Mouse (Mus musculus) limb, embryonic 15.5 days (tissue): ENCODE measurements at regions not wholly inside any gene's neighbourhood (a gene's known extent, or its start where the extent isn't known, plus 50 kb on each side); places are given as distances from the start of the nearest gene placed in this dataset.

Experiments used
- ATAC-seq: fragments of 200-750 bp; cut with Nextera tagmentation; 2 replicates; pipeline ENCODE4 v1.8.0; 2017; ENCODE audit warnings: low read depth, moderate TSS enrichment; ENCODE audit not compliant: insufficient number of reproducible peaks, low FRiP score, low TSS enrichment
- H3K27ac ChIP-seq: fragments of 300-500 bp; sonication (generic); 2 replicates; pipeline ENCODE4 v1.5.1; 2015; ENCODE audit warnings: moderate library complexity, mild to moderate bottlenecking, inconsistent platforms
- H3K27me3 ChIP-seq: fragments of 300-500 bp; sonication (generic); 2 replicates; pipeline ENCODE4 v1.6.1; 2015; ENCODE audit warnings: inconsistent platforms
- H3K36me3 ChIP-seq: fragments of 300-500 bp; sonication (generic); 2 replicates; pipeline ENCODE4 v1.6.1; 2015; ENCODE audit warnings: inconsistent platforms
- H3K4me1 ChIP-seq: fragments of 300-500 bp; sonication (generic); 2 replicates; pipeline ENCODE4 v1.6.1; 2015; ENCODE audit warnings: inconsistent platforms
- H3K4me2 ChIP-seq: fragments of 300-500 bp; sonication (generic); 2 replicates; pipeline ENCODE4 v1.6.1; 2015; ENCODE audit warnings: mild to moderate bottlenecking, inconsistent platforms
- H3K4me3 ChIP-seq: fragments of 300-500 bp; sonication (generic); 2 replicates; pipeline ENCODE4 v1.5.1; 2015; ENCODE audit warnings: mild to moderate bottlenecking, inconsistent platforms
- H3K9ac ChIP-seq: fragments of 300-500 bp; sonication (generic); 2 replicates; pipeline ENCODE4 v1.6.1; 2015; ENCODE audit warnings: inconsistent platforms
- H3K9me3 ChIP-seq: fragments of 300-500 bp; sonication (generic); 2 replicates; pipeline ENCODE4 v1.6.1; 2016; ENCODE audit warnings: inconsistent platforms
- WGBS: fragments of 180-500 bp; shearing (Covaris S2); methylation state at CpG from one replicate; pipeline ENCODE4 v1.1.7; 2015; 5-methylcytosine and 5-hydroxymethylcytosine counted together

- 70% methylated on average over 7 of the region's 7 CpGs for whole genome bisulfite sequencing
- H3K9me3 ChIP-seq, result no peaks in the 10 kb centered on the region
- no peak for ATAC-seq
These were observed 560.9 kb downstream of the Ebf1 start for GRCm38 (mm10) chr11:45178036-45178435.

GRCm38 (mm10) chr11:45179019-45179418 is 561.9 kb downstream of the Ebf1 start:
- peaks cover 12% of the 10 kb centered on the region; the same call in 1 of the 2 replicates for H3K4me1 ChIP-seq
- ATAC-seq, result no peak
- H3K27ac ChIP-seq, result no peak overlapping the region
- no peak overlapping the region for H3K9ac ChIP-seq
- H3K36me3 ChIP-seq, result no peaks in the 10 kb centered on the region
- no peaks in the 10 kb centered on the region for H3K27me3 ChIP-seq
- WGBS, result 96% methylated on average over 1 of the region's 1 CpGs
- no peak overlapping the region for H3K4me2 ChIP-seq
- no peaks in the 10 kb centered on the region for H3K9me3 ChIP-seq
- H3K4me3 ChIP-seq, result no peak overlapping the region

More at GRCm38 (mm10) chr11:45178036-45178435, 560.9 kb downstream of the Ebf1 start:
- Histone ChIP-seq H3K4me2 (no peak overlapping the region), H3K27me3 (no peaks in the 10 kb centered on the region), H3K36me3 (no peaks in the 10 kb centered on the region), H3K4me3 (no peak overlapping the region), H3K27ac (no peak overlapping the region), H3K9ac (no peak overlapping the region), H3K4me1 (peaks cover 15% of the 10 kb centered on the region; the same call in 1 of the 2 replicates)

- no peaks in the 10 kb centered on the region for H3K9me3 ChIP-seq
- no peak for ATAC-seq
- H3K27ac ChIP-seq, result no peak overlapping the region
- no peak overlapping the region for H3K4me3 ChIP-seq
- 59% methylated on average over 14 of the region's 14 CpGs for WGBS
- peaks cover 7% of the 10 kb centered on the region; the same call in 1 of the 2 replicates for H3K4me1 ChIP-seq
- no peaks in the 10 kb centered on the region for H3K36me3 ChIP-seq
- H3K4me2 ChIP-seq, result no peak overlapping the region
- no peaks in the 10 kb centered on the region for H3K27me3 ChIP-seq
- no peak overlapping the region for H3K9ac ChIP-seq
These were observed 573.7 kb downstream of the Ebf1 start for GRCm38 (mm10) chr11:45190601-45191370.

- Histone ChIP-seq H3K27ac (peak overlapping the region; percentile 4; the same call in 1 of the 2 replicates), H3K36me3 (no peaks in the 10 kb centered on the region), H3K4me1 (peaks cover 7% of the 10 kb centered on the region; the same call in 1 of the 2 replicates), H3K4me2 (no peak overlapping the region), H3K4me3 (no peak overlapping the region), H3K9me3 (no peaks in the 10 kb centered on the region), H3K9ac (no peak overlapping the region), H3K27me3 (no peaks in the 10 kb centered on the region)
- WGBS, result 46% methylated on average over 12 of the region's 12 CpGs
- ATAC-seq, result no peak
These were observed 574.5 kb downstream of the Ebf1 start for GRCm38 (mm10) chr11:45191392-45192189.

GRCm38 (mm10) chr11:45193319-45193718 is 576.2 kb downstream of the Ebf1 start:
- no peaks in the 10 kb centered on the region for H3K9me3 ChIP-seq
- no peak for ATAC-seq
- no peak overlapping the region for H3K4me2 ChIP-seq
- H3K9ac ChIP-seq, result no peak overlapping the region
- H3K27ac ChIP-seq, result no peak overlapping the region
- H3K36me3 ChIP-seq, result no peaks in the 10 kb centered on the region
- 89% methylated on average over 5 of the region's 5 CpGs for WGBS
- no peaks in the 10 kb centered on the region for H3K27me3 ChIP-seq
- H3K4me3 ChIP-seq, result no peak overlapping the region
- peaks cover 7% of the 10 kb centered on the region; the same call in 1 of the 2 replicates for H3K4me1 ChIP-seq

- Histone ChIP-seq H3K9me3 (no peaks in the 10 kb centered on the region), H3K4me3 (no peak overlapping the region), H3K36me3 (no peaks in the 10 kb centered on the region), H3K4me1 (0 out of 2 replicates have a peak, but pooled peaks cover 3% of the 10 kb centered on the region), H3K27me3 (no peaks in the 10 kb centered on the region), H3K27ac (peak overlapping the region; percentile 54; the same call in 1 of the 2 replicates), H3K4me2 (no peak overlapping the region), H3K9ac (no peak overlapping the region)
- ATAC-seq, result 0 out of 2 replicates have a peak, but pooled peaks have one; percentile 44
- WGBS, result 33% methylated on average over 4 of the region's 4 CpGs
These were observed 582.4 kb downstream of the Ebf1 start for GRCm38 (mm10) chr11:45199520-45199919.

- ATAC-seq, result no peak
- 75% methylated on average over 9 of the region's 9 CpGs for WGBS
- peak overlapping the region; percentile 19; the same call in 1 of the 2 replicates for H3K27ac ChIP-seq
These were observed 583.7 kb downstream of the Ebf1 start for GRCm38 (mm10) chr11:45200714-45201405.

GRCm38 (mm10) chr11:45203446-45203845 is 586.3 kb downstream of the Ebf1 start:
- no peak for ATAC-seq
- Histone ChIP-seq H3K4me1 (peaks cover 11% of the 10 kb centered on the region; the same call in 1 of the 2 replicates), H3K9ac (no peak overlapping the region), H3K27me3 (no peaks in the 10 kb centered on the region), H3K4me2 (no peak overlapping the region), H3K36me3 (no peaks in the 10 kb centered on the region), H3K4me3 (no peak overlapping the region), H3K27ac (no peak overlapping the region), H3K9me3 (no peaks in the 10 kb centered on the region)
- 67% methylated on average over 5 of the region's 5 CpGs for WGBS

More at GRCm38 (mm10) chr11:45200714-45201405, 583.7 kb downstream of the Ebf1 start:
- Histone ChIP-seq H3K36me3 (no peaks in the 10 kb centered on the region), H3K4me2 (no peak overlapping the region), H3K9me3 (no peaks in the 10 kb centered on the region), H3K4me1 (peaks cover 4% of the 10 kb centered on the region; the same call in 1 of the 2 replicates), H3K4me3 (no peak overlapping the region), H3K9ac (no peak overlapping the region), H3K27me3 (no peaks in the 10 kb centered on the region)

- H3K36me3 ChIP-seq, result no peaks in the 10 kb centered on the region
- peak overlapping the region; percentile 67 for H3K27ac ChIP-seq
- no peaks in the 10 kb centered on the region for H3K9me3 ChIP-seq
- H3K4me3 ChIP-seq, result no peak overlapping the region
- peaks cover 8% of the 10 kb centered on the region; the same call in 1 of the 2 replicates for H3K4me1 ChIP-seq
- H3K9ac ChIP-seq, result no peak overlapping the region
- ATAC-seq, result peak; percentile 87
- no peaks in the 10 kb centered on the region for H3K27me3 ChIP-seq
- no peak overlapping the region for H3K4me2 ChIP-seq
- 42% methylated on average over 8 of the region's 8 CpGs for WGBS
These were observed 589.8 kb downstream of the Ebf1 start for GRCm38 (mm10) chr11:45206611-45207525.

- H3K9ac ChIP-seq, result no peak overlapping the region
- 58% methylated on average over 1 of the region's 1 CpGs for WGBS
These were observed 597.0 kb downstream of the Ebf1 start for GRCm38 (mm10) chr11:45214096-45214495.

More at GRCm38 (mm10) chr11:45214096-45214495, 597.0 kb downstream of the Ebf1 start:
- H3K27me3 ChIP-seq, result no peaks in the 10 kb centered on the region
- H3K36me3 ChIP-seq, result no peaks in the 10 kb centered on the region
- H3K4me2 ChIP-seq, result no peak overlapping the region
- H3K27ac ChIP-seq, result no peak overlapping the region
- no peaks in the 10 kb centered on the region for H3K9me3 ChIP-seq
- peaks cover 8% of the 10 kb centered on the region for H3K4me1 ChIP-seq
- ATAC-seq, result no peak
- H3K4me3 ChIP-seq, result no peak overlapping the region
